Mouse (Mus musculus) ES-E14 (cell line): ENCODE measurements around the gene Acod1. TPM values are rescaled to one million over a fixed set of nuclear protein-coding genes. Genes with fewer than 3 reads are reported as not detected.
A peak's percentile ranks its signal among the peaks of the same experiment; 100 is the strongest.

ENCODE experiments used
- DNase-seq: peaks from one replicate; pipeline ENCODE4 v3.0.0-alpha.2; 2013; ENCODE audit warnings: low read depth, low spot score
- H3K27ac ChIP-seq: 2 replicates; pipeline ENCODE4 v1.5.1; 2012; ENCODE audit warnings: low read depth, mild to moderate bottlenecking, low read length, moderate library complexity, mixed read lengths; ENCODE audit not compliant: poor library complexity, insufficient read depth, severe bottlenecking
- H3K36me3 ChIP-seq: 2 replicates; pipeline ENCODE4 v1.6.1; 2012; ENCODE audit warnings: mild to moderate bottlenecking, low read length, moderate library complexity, mixed read lengths; ENCODE audit not compliant: control insufficient read depth, poor library complexity, insufficient read depth, severe bottlenecking
- H3K4me1 ChIP-seq, 2 experiments: fragments of 150-350 bp in 1 of 2; sonication (generic) in 1 of 2; 2 replicates each; pipeline ENCODE4 v1.6.1; 2012; ENCODE audit warnings: low read length in 2 of 2, mild to moderate bottlenecking in 1 of 2, mixed read lengths in 1 of 2; ENCODE audit not compliant: control insufficient read depth in 2 of 2, insufficient read depth in 2 of 2, poor library complexity in 1 of 2
- H3K4me3 ChIP-seq, 2 experiments: fragments of 150-350 bp in 1 of 2; sonication (generic) in 1 of 2; 2 replicates each; pipeline ENCODE4 v1.5.1; 2012; ENCODE audit warnings: low read length in 2 of 2, low read depth in 1 of 2, mild to moderate bottlenecking in 1 of 2, mixed read lengths in 1 of 2; ENCODE audit not compliant: insufficient read depth in 1 of 2, poor library complexity in 1 of 2, severe bottlenecking in 1 of 2
- H3K9ac ChIP-seq: 2 replicates; pipeline ENCODE4 v1.6.1; 2012; ENCODE audit warnings: low read depth, mild to moderate bottlenecking, low read length, mixed read lengths; ENCODE audit not compliant: poor library complexity, insufficient read depth, severe bottlenecking
- H3K9me3 ChIP-seq: fragments of 150-350 bp; sonication (generic); 2 replicates; pipeline ENCODE4 v1.6.1; 2012; ENCODE audit warnings: low read depth, mild to moderate bottlenecking, low read length; ENCODE audit not compliant: control insufficient read depth, insufficient read depth
- CHD2 ChIP-seq: IDR thresholded peaks from 2 replicates; pipeline ENCODE4 v1.6.1; 2014; ENCODE audit warnings: mild to moderate bottlenecking, low read depth, low read length, inconsistent platforms
- HCFC1 ChIP-seq: IDR thresholded peaks from 2 replicates; pipeline ENCODE4 v1.6.1; 2012; ENCODE audit warnings: low read length, inconsistent platforms, borderline replicate concordance; ENCODE audit not compliant: insufficient read depth
- MAFK ChIP-seq: IDR thresholded peaks from 2 replicates; pipeline ENCODE4 v1.6.1; 2014; ENCODE audit warnings: mild to moderate bottlenecking, low read depth, low read length, inconsistent platforms; ENCODE audit not compliant: insufficient read depth
- ZC3H11A ChIP-seq: IDR thresholded peaks from 2 replicates; pipeline ENCODE4 v1.6.1; 2012; ENCODE audit warnings: low read depth, mild to moderate bottlenecking, inconsistent platforms, low read length, borderline replicate concordance
- ZNF384 ChIP-seq: IDR thresholded peaks from 2 replicates; pipeline ENCODE4 v1.6.1; 2012; ENCODE audit warnings: low read depth, low read length, inconsistent platforms
- in situ Hi-C, 2 experiments: fragments of 600-800 bp; cut with MboI; formaldehyde crosslinking; loops; one replicate each; pipeline ENCODE4 v1.15.1; 2025; ENCODE audit warnings: low sequenced_read_pairs in 2 of 2, inconsistent platforms in 1 of 2; ENCODE audit not compliant: unreplicated experiment in 2 of 2
- total RNA-seq: library from RNA; depleted of rRNA; stranded (reverse); fragments of 300-350 nt; gene quantifications from 2 replicates; pipeline ENCODE4 v1.2.3, GENCODE M21; 2012

Acod1 gene
- total RNA-seq, 1 experiment, result not detected

DNA sequence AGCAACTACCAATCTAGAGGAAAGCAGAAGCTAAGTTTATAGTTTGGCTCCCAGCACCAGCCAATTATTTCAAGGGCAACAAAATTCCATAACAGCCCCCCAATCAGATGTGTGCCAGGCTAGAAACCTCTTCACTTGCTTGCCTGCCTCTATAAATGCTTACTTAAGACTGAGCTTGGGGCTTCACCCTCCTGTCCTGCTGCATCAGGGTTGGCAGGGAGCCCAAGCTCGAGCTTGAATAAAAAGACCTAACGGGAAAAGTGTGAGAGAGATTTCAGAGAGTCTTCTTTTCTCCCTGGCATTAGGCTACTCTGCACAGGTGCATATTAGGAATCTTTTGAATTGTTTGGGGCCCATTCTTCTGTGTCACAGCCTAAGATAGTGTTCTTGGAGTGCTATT lies 26.7 kb upstream of the Acod1 start:
- Histone ChIP-seq H3K27ac (no peak overlapping the region), H3K4me1 (no peaks in the 10 kb centered on the region), H3K36me3 (no peaks in the 10 kb centered on the region), H3K9ac (no peak overlapping the region), H3K4me3 (no peak overlapping the region), H3K9me3 (no peaks in the 10 kb centered on the region)
- no peak for DNase-seq
- TF ChIP-seq HCFC1, result no peak
- in situ Hi-C loops, result no loop called here

DNA sequence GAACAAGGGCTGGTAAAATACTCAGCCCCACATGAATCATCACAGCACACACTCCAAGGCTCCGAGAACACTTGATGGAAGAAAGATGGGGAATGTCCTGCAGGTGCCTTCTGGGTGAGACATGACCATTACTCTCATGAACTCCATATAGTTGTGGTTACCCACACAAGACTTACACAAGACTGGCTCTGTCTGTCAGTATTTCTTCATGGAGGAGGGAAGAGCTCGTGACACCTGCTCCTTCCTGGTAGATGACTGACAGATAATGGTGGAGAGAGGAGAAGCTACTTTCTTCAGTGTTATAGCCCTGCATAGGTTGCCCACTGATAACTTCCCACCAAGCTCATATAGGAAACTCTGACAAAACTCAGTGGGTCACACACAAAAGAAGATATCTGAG lies 17.6 kb upstream of the Acod1 start:
- no peak for DNase-seq
- TF ChIP-seq HCFC1 (no peak), MAFK (no peak), CHD2 (no peak), ZC3H11A (no peak), ZNF384 (no peak)
- Histone ChIP-seq H3K9me3 (no peaks in the 10 kb centered on the region), H3K9ac (no peak overlapping the region), H3K27ac (no peak overlapping the region), H3K4me1 (no peaks in the 10 kb centered on the region), H3K36me3 (no peaks in the 10 kb centered on the region), H3K4me3 (no peak overlapping the region)
- in situ Hi-C loops, result no loop called here

DNA sequence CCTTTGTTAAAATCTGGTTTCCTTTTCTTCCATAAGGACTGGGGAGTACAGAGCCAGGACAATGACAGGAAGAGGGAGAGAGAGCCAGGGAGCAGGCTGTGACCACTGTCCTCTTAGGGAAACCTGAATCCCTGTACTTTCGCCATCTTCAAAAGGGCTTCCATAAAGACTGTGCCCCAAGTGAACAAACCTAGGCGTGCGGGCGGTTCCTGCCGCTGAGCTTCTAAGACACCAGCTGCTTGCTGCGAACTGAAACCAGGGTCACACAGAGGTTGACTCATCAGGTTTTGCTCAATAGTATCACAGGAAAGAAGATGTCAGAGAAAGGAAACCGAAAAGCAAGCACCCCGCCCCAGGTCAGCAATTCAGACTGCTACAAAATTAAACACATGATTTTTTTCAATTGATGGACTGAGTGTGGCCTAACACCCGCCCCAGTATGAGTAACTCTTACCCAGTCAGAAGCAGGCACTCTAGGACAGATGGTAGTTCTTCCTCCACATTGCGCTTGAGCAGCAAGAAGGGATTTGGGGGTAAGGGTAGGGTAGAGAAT lies 13.4 kb upstream of the Acod1 start:
- Histone ChIP-seq H3K36me3 (no peaks in the 10 kb centered on the region), H3K27ac (no peak overlapping the region), H3K9me3 (no peaks in the 10 kb centered on the region), H3K4me3 (0 out of 4 replicates have a peak overlapping the region, but pooled peaks of 1 of the 2 experiments have one; percentile 19), H3K4me1 (no peaks in the 10 kb centered on the region), H3K9ac (no peak overlapping the region)
- no peak for TF ChIP-seq ZC3H11A
- TF ChIP-seq CHD2, result no peak
- TF ChIP-seq ZNF384, result no peak
- no peak for TF ChIP-seq HCFC1
- TF ChIP-seq MAFK, result no peak
- in situ Hi-C loops, result no loop called here
- no peak for DNase-seq

DNA sequence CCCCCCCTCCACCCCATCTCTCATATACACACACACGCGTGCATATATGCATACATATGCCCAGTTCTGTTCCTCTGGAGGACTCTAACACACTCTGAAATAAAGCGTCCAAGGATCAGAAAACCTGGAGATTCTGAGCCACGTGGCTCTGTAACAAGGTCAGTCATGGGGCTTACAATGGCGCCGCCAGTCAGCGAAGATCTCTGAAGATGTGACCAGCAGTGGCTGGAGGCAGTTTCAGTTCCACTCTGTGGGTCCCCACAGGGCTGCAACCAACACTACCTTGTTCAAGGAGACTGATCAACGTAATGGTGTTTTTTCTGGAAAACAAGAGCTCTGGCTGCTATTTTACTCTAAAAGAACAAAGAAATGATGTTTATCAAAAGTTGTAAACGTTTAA lies 12.7 kb upstream of the Acod1 start:
- TF ChIP-seq CHD2 (no peak), ZC3H11A (no peak), MAFK (no peak), ZNF384 (no peak), HCFC1 (no peak)

DNA sequence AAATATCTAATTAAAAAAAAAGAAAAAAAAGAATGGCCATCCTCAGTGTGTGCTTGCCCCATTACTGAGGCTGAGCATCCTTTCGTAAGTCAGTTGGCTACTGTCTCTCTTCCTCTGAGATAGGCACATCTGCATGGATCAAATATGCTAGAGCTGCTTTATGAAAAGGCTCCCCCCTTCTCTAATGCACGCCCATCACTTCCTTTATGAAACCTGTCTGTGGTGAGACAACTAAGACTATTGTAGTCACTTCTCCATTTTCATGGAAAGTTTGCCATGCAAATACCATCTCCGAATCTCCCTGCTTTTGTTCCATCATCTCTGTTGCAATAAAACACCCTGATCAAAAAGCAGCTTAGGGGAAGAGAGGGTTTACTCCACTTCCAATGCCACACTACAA lies 9.8 kb upstream of the Acod1 start:
- Histone ChIP-seq H3K4me3 (no peak overlapping the region), H3K4me1 (no peaks in the 10 kb centered on the region), H3K9ac (no peak overlapping the region), H3K27ac (no peak overlapping the region), H3K9me3 (no peaks in the 10 kb centered on the region), H3K36me3 (no peaks in the 10 kb centered on the region)
- in situ Hi-C loops, result no loop called here
- no peak for DNase-seq
- TF ChIP-seq HCFC1 (no peak), ZC3H11A (no peak), MAFK (no peak), ZNF384 (no peak), CHD2 (no peak)

More for the DNA sequence above, 12.7 kb upstream of the Acod1 start:
- H3K9me3 ChIP-seq, result no peaks in the 10 kb centered on the region
- DNase-seq, result no peak
- no peak overlapping the region for H3K9ac ChIP-seq
- H3K4me1 ChIP-seq, result no peaks in the 10 kb centered on the region
- H3K27ac ChIP-seq, result no peak overlapping the region
- in situ Hi-C loops, result no loop called here
- H3K36me3 ChIP-seq, result no peaks in the 10 kb centered on the region
- no peak overlapping the region for H3K4me3 ChIP-seq
